Mouse (Mus musculus): ENCODE measurements at regions not wholly inside any gene's neighbourhood (a gene's known extent, or its start where the extent isn't known, plus 50 kb on each side); places are given as distances from the start of the nearest gene placed in this dataset.

DNA sequence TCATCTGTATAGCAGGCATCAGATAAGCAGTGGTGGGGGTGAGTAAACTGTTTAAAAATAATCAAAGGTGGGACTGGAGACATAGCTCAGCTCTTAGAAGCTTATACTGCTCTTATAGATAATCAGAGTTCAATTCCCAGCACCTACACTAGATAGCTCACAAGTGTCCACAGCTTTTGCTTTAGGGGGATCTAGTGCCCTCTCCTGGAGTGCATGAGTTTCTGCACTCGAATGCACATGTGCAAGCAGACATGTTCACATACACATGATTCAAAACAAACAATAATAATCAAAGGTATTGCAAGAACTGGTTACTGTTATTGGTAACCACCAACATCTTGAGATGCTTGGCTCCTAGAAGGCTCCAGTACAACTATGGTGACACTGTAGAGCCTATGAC is 343.3 kb downstream of the Gpam start:
- H3K4me1 ChIP-seq, result no peaks in the 10 kb centered on the region
- 57% methylated on average over 1 of the region's 1 CpGs for WGBS
- H3K9ac ChIP-seq, result no peak overlapping the region
- H3K36me3 ChIP-seq, result no peaks in the 10 kb centered on the region
- no peak overlapping the region for H3K4me2 ChIP-seq
- H3K27ac ChIP-seq (replicated peaks), result no peak overlapping the region
- no peak overlapping the region for H3K4me3 ChIP-seq
- H3K9me3 ChIP-seq, result no peaks in the 10 kb centered on the region
- no peak for ATAC-seq (ENCODE audit: extremely low read depth, insufficient number of reproducible peaks, low FRiP score, low TSS enrichment)
- H3K27me3 ChIP-seq (replicated peaks), result no peaks in the 10 kb centered on the region

DNA sequence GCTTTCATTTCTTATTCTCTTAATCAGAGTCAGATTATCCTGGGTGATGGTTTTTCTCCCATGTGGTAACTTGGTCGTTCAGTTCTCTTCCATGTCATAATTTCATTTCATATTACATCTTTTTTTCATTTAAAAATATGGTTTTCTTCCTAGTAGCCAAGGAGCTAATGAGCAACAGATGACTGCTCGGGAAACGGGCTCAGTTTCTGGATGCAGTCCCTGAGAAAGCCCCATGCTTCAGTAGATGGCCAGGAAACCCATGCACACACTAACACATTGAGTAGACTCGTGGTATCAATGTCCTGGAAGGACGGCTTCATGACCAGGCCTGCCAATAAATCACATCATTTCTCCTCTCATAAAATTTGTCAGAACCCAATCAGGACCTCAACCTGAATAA is 369.3 kb downstream of the Gpam start:
- Histone ChIP-seq H3K27ac (replicated peaks) (no peak overlapping the region), H3K9ac (no peak overlapping the region), H3K4me3 (no peak overlapping the region), H3K36me3 (no peaks in the 10 kb centered on the region), H3K4me1 (peaks cover 13% of the 10 kb centered on the region), H3K27me3 (replicated peaks) (no peaks in the 10 kb centered on the region), H3K9me3 (no peaks in the 10 kb centered on the region), H3K4me2 (no peak overlapping the region)
- no peak for ATAC-seq (ENCODE audit: extremely low read depth, insufficient number of reproducible peaks, low FRiP score, low TSS enrichment)
- 77% methylated on average over 5 of the region's 5 CpGs for WGBS

- 0 out of 2 replicates have a peak overlapping the region, but pooled peaks have one; percentile 34 for H3K27ac ChIP-seq (replicated peaks)
- peak; percentile 31; the same call in 1 of the 2 replicates for ATAC-seq (ENCODE audit: extremely low read depth, insufficient number of reproducible peaks, low FRiP score, low TSS enrichment)
- no peaks in the 10 kb centered on the region for H3K9me3 ChIP-seq
- 24% methylated on average over 8 of the region's 8 CpGs for WGBS
- no peaks in the 10 kb centered on the region for H3K36me3 ChIP-seq
- no peaks in the 10 kb centered on the region for H3K27me3 ChIP-seq (replicated peaks)
- H3K9ac ChIP-seq, result no peak overlapping the region
- H3K4me3 ChIP-seq, result no peak overlapping the region
- H3K4me2 ChIP-seq, result peak overlapping the region; percentile 18
- H3K4me1 ChIP-seq, result peaks cover 13% of the 10 kb centered on the region
Measured at GRCm38 (mm10) chr19:54756681-54757257, 370.3 kb downstream of the Gpam start.

- WGBS, result 66% methylated on average over 2 of the region's 2 CpGs
- no peak overlapping the region for H3K4me2 ChIP-seq
- no peaks in the 10 kb centered on the region for H3K36me3 ChIP-seq
- peaks cover 13% of the 10 kb centered on the region for H3K4me1 ChIP-seq
- H3K4me3 ChIP-seq, result no peak overlapping the region
- H3K27me3 ChIP-seq (replicated peaks), result no peaks in the 10 kb centered on the region
- no peaks in the 10 kb centered on the region for H3K9me3 ChIP-seq
- no peak for ATAC-seq (ENCODE audit: extremely low read depth, insufficient number of reproducible peaks, low FRiP score, low TSS enrichment)
- no peak overlapping the region for H3K9ac ChIP-seq
- no peak overlapping the region for H3K27ac ChIP-seq (replicated peaks)
Measured at GRCm38 (mm10) chr19:54755451-54755850, 371.6 kb downstream of the Gpam start.

- 66% methylated on average over 2 of the region's 2 CpGs for WGBS
- no peak overlapping the region for H3K4me2 ChIP-seq
- H3K9ac ChIP-seq, result no peak overlapping the region
- no peak for ATAC-seq (ENCODE audit: extremely low read depth, insufficient number of reproducible peaks, low FRiP score, low TSS enrichment)
- H3K9me3 ChIP-seq, result 0 out of 2 replicates have a peak, but pooled peaks cover 3% of the 10 kb centered on the region
- no peaks in the 10 kb centered on the region for H3K36me3 ChIP-seq
- no peak overlapping the region for H3K27ac ChIP-seq (replicated peaks)
- H3K27me3 ChIP-seq (replicated peaks), result no peaks in the 10 kb centered on the region
- H3K4me3 ChIP-seq, result no peak overlapping the region
- no peaks in the 10 kb centered on the region for H3K4me1 ChIP-seq
Measured at GRCm38 (mm10) chr19:54733938-54734337, 393.1 kb downstream of the Gpam start.

- no peak for ATAC-seq (ENCODE audit: extremely low read depth, insufficient number of reproducible peaks, low FRiP score, low TSS enrichment)
- 62% methylated on average over 8 of the region's 8 CpGs for WGBS
- Histone ChIP-seq H3K4me3 (no peak overlapping the region), H3K27ac (replicated peaks) (no peak overlapping the region), H3K9me3 (no peaks in the 10 kb centered on the region), H3K4me1 (no peaks in the 10 kb centered on the region), H3K4me2 (no peak overlapping the region), H3K36me3 (no peaks in the 10 kb centered on the region), H3K27me3 (replicated peaks) (no peaks in the 10 kb centered on the region), H3K9ac (no peak overlapping the region)
Measured at GRCm38 (mm10) chr19:54731749-54732148, 395.3 kb downstream of the Gpam start.

GRCm38 (mm10) chr19:54731315-54731714 is 395.7 kb downstream of the Gpam start:
- no peak overlapping the region for H3K4me2 ChIP-seq
- H3K9me3 ChIP-seq, result no peaks in the 10 kb centered on the region
- H3K9ac ChIP-seq, result no peak overlapping the region
- 80% methylated on average over 2 of the region's 2 CpGs for WGBS
- H3K4me1 ChIP-seq, result no peaks in the 10 kb centered on the region
- no peaks in the 10 kb centered on the region for H3K27me3 ChIP-seq (replicated peaks)
- no peak for ATAC-seq (ENCODE audit: extremely low read depth, insufficient number of reproducible peaks, low FRiP score, low TSS enrichment)
- H3K36me3 ChIP-seq, result no peaks in the 10 kb centered on the region
- no peak overlapping the region for H3K4me3 ChIP-seq
- H3K27ac ChIP-seq (replicated peaks), result no peak overlapping the region

- H3K4me3 ChIP-seq, result no peak overlapping the region
Measured at GRCm38 (mm10) chr19:54730801-54731200, 396.2 kb downstream of the Gpam start.

DNA sequence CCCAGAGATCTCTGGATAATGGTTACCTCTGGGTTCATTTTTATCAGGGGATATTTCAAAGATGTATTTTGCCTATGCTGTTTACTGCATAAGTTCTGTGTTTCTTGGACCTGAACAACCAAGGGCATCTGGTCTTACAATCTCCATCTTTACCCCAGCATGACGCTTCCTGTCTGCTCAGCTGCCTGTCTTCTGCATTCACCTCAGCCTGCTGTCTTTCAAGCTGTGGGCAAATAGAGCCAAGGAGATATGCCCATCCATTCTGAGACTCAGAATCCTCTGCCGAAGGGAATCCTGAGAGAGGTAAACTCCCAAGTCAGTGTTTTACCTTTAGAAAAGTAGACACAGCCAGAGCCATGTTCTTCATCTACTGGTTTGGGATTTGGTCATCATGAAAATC is 396.7 kb downstream of the Gpam start:
- Histone ChIP-seq H3K4me1 (no peaks in the 10 kb centered on the region), H3K9ac (no peak overlapping the region), H3K4me2 (no peak overlapping the region), H3K36me3 (no peaks in the 10 kb centered on the region), H3K9me3 (no peaks in the 10 kb centered on the region), H3K27ac (replicated peaks) (no peak overlapping the region), H3K4me3 (no peak overlapping the region), H3K27me3 (replicated peaks) (no peaks in the 10 kb centered on the region)
- ATAC-seq (ENCODE audit: extremely low read depth, insufficient number of reproducible peaks, low FRiP score, low TSS enrichment), result no peak
- WGBS, result 82% methylated on average over 2 of the region's 2 CpGs

More at GRCm38 (mm10) chr19:54730801-54731200, 396.2 kb downstream of the Gpam start:
- Histone ChIP-seq H3K9me3 (no peaks in the 10 kb centered on the region), H3K27me3 (replicated peaks) (no peaks in the 10 kb centered on the region), H3K9ac (no peak overlapping the region), H3K4me1 (no peaks in the 10 kb centered on the region), H3K4me2 (no peak overlapping the region), H3K27ac (replicated peaks) (no peak overlapping the region), H3K36me3 (no peaks in the 10 kb centered on the region)
- ATAC-seq (ENCODE audit: extremely low read depth, insufficient number of reproducible peaks, low FRiP score, low TSS enrichment), result no peak
- WGBS, result 74% methylated on average over 2 of the region's 2 CpGs

DNA sequence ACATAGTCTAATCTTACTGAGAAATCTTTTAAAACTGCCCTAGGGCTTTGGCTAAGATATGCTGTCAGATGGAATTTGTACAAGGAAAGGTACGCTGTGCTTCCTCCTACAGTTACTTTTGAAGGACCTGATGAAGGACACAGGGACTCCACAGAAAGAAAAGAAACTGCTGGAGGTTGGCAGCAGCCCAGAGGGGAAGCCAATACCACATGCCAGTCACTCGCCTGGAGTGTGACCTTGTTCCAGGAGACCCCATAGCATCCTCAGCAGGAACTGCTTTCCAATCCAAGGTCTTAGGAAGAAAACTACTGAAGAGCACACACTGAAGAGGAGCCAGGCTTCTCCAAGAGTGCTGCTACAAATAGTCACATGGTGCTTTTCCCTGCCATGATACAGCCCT is 404.9 kb downstream of the Gpam start:
- H3K9ac ChIP-seq, result no peak overlapping the region
- WGBS, result 58% methylated on average over 2 of the region's 2 CpGs
- no peaks in the 10 kb centered on the region for H3K27me3 ChIP-seq (replicated peaks)
- no peak overlapping the region for H3K4me3 ChIP-seq
- no peaks in the 10 kb centered on the region for H3K4me1 ChIP-seq
- no peaks in the 10 kb centered on the region for H3K9me3 ChIP-seq
- H3K36me3 ChIP-seq, result no peaks in the 10 kb centered on the region
- no peak overlapping the region for H3K4me2 ChIP-seq
- no peak for ATAC-seq (ENCODE audit: extremely low read depth, insufficient number of reproducible peaks, low FRiP score, low TSS enrichment)
- H3K27ac ChIP-seq (replicated peaks), result no peak overlapping the region

- H3K4me2 ChIP-seq, result no peak overlapping the region
- no peak overlapping the region for H3K27ac ChIP-seq (replicated peaks)
- H3K27me3 ChIP-seq (replicated peaks), result no peaks in the 10 kb centered on the region
- 87% methylated on average over 8 of the region's 8 CpGs for WGBS
- no peak overlapping the region for H3K9ac ChIP-seq
- no peaks in the 10 kb centered on the region for H3K9me3 ChIP-seq
- no peaks in the 10 kb centered on the region for H3K36me3 ChIP-seq
- ATAC-seq (ENCODE audit: extremely low read depth, insufficient number of reproducible peaks, low FRiP score, low TSS enrichment), result no peak
- no peak overlapping the region for H3K4me3 ChIP-seq
- no peaks in the 10 kb centered on the region for H3K4me1 ChIP-seq
Measured at GRCm38 (mm10) chr19:54697411-54697810, 429.6 kb downstream of the Gpam start.

- 77% methylated on average over 3 of the region's 3 CpGs for WGBS
- Histone ChIP-seq H3K9ac (no peak overlapping the region), H3K27me3 (replicated peaks) (no peaks in the 10 kb centered on the region), H3K9me3 (no peaks in the 10 kb centered on the region), H3K4me2 (no peak overlapping the region), H3K4me1 (no peaks in the 10 kb centered on the region), H3K36me3 (no peaks in the 10 kb centered on the region), H3K27ac (replicated peaks) (no peak overlapping the region), H3K4me3 (no peak overlapping the region)
- no peak for ATAC-seq (ENCODE audit: extremely low read depth, insufficient number of reproducible peaks, low FRiP score, low TSS enrichment)
Measured at GRCm38 (mm10) chr19:54693714-54694113, 433.3 kb downstream of the Gpam start.

Data from heart, embryonic 13.5 days (tissue).